Mouse (Mus musculus) limb, embryonic 14.5 days (tissue): ENCODE data around the gene Alg5. TPM values are rescaled to one million over a fixed set of nuclear protein-coding genes. Genes with fewer than 3 reads are reported as not detected.

Experiments
- ATAC-seq: fragments of 200-750 bp; cut with Nextera tagmentation; 2 replicates; pipeline ENCODE4 v1.8.0; 2017; ENCODE audit warnings: low read depth, moderate number of reproducible peaks, moderate TSS enrichment; ENCODE audit not compliant: low FRiP score
- DNase-seq: peaks from one replicate; pipeline ENCODE4 v3.0.0-alpha.2; 2015; ENCODE audit warnings: low spot score
- H3K27ac ChIP-seq: fragments of 300-500 bp; sonication (generic); replicated peaks from 2 replicates; pipeline ENCODE4 v1.5.1; 2014; ENCODE audit warnings: low read depth, mild to moderate bottlenecking, low read length, moderate library complexity, mixed read lengths
- H3K27me3 ChIP-seq: fragments of 300-500 bp; sonication (generic); 2 replicates; pipeline ENCODE4 v1.6.1; 2014; ENCODE audit warnings: low read length, mixed read lengths; ENCODE audit not compliant: control insufficient read depth, insufficient read depth
- H3K36me3 ChIP-seq: fragments of 300-500 bp; sonication (generic); 2 replicates; pipeline ENCODE4 v1.6.1; 2014; ENCODE audit warnings: mild to moderate bottlenecking, low read length, moderate library complexity, mixed read lengths; ENCODE audit not compliant: control insufficient read depth, insufficient read depth
- H3K4me1 ChIP-seq: fragments of 300-500 bp; sonication (generic); 2 replicates; pipeline ENCODE4 v1.6.1; 2014; ENCODE audit warnings: antibody characterized with exemption, low read length, mixed read lengths; ENCODE audit not compliant: control insufficient read depth, insufficient read depth
- H3K4me2 ChIP-seq: fragments of 300-500 bp; sonication (generic); replicated peaks from 2 replicates; pipeline ENCODE4 v1.6.1; 2014; ENCODE audit warnings: low read depth, mild to moderate bottlenecking, low read length, moderate library complexity; ENCODE audit not compliant: severe bottlenecking
- H3K4me3 ChIP-seq: fragments of 300-500 bp; sonication (generic); replicated peaks from 2 replicates; pipeline ENCODE4 v1.5.1; 2014; ENCODE audit warnings: low read length
- H3K9ac ChIP-seq: fragments of 300-500 bp; sonication (generic); 2 replicates; pipeline ENCODE4 v1.6.1; 2014; ENCODE audit warnings: mild to moderate bottlenecking, low read depth, low read length, moderate library complexity; ENCODE audit not compliant: severe bottlenecking
- H3K9me3 ChIP-seq: fragments of 300-500 bp; sonication (generic); 2 replicates; pipeline ENCODE4 v1.6.1; 2016; ENCODE audit warnings: low read length; ENCODE audit not compliant: control insufficient read depth
- POLR2A ChIP-seq: fragments of 200-500 bp; IDR thresholded peaks from 2 replicates; pipeline ENCODE4 v1.8.0; 2012; ENCODE audit warnings: inconsistent platforms, mild to moderate bottlenecking, moderate library complexity, borderline replicate concordance; ENCODE audit not compliant: insufficient read depth, insufficient read length; ENCODE audit errors: extremely low read depth
- WGBS: fragments of 180-500 bp; shearing (Covaris S2); extraction: QIAGEN DNeasy Blood & Tissue Kit; methylation state at CpG from one replicate; pipeline ENCODE4 v1.1.7; 2014; 5-methylcytosine and 5-hydroxymethylcytosine counted together
- polyA plus RNA-seq, 2 experiments: library from polyadenylated mRNA; depleted of rRNA in 1 of 2; stranded (reverse) in 1 of 2; unstranded in 1 of 2; fragments of >200 nt; fragmentation: Nextera tagmentation in 1 of 2; extraction: Ambion mirVana in 1 of 2; gene quantifications; 2 replicates each; pipeline versions ENCODE4 v1.2.1 to v1.2.3; 2012 to 2014

Gene Alg5
- polyA plus RNA-seq, 2 experiments, result 43.0 to 67.5 TPM

GRCm38 (mm10) chr3:54795806-54796205, 60.5 kb downstream of the Alg5 start:
- no peaks in the 10 kb centered on the region for H3K27me3 ChIP-seq

GRCm38 (mm10) chr3:54797211-54797610, 61.9 kb downstream of the Alg5 start:
- DNase-seq, result peak; percentile 8
- no peaks in the 10 kb centered on the region for H3K4me1 ChIP-seq
- H3K36me3 ChIP-seq, result peaks cover 5% of the 10 kb centered on the region; the same call in 1 of the 2 replicates
- no peaks in the 10 kb centered on the region for H3K27me3 ChIP-seq
- ATAC-seq, result no peak
- H3K4me2 ChIP-seq, result no peak overlapping the region
- H3K9me3 ChIP-seq, result no peaks in the 10 kb centered on the region
- WGBS, result 43% methylated on average over 16 of the region's 16 CpGs
- H3K4me3 ChIP-seq, result no peak overlapping the region
- H3K9ac ChIP-seq, result no peak overlapping the region
- TF ChIP-seq POLR2A, result no peak
- no peak overlapping the region for H3K27ac ChIP-seq

More at GRCm38 (mm10) chr3:54795806-54796205, 60.5 kb downstream of the Alg5 start:
- H3K27ac ChIP-seq, result no peak overlapping the region
- DNase-seq (no peak), ATAC-seq (no peak)
- no peak overlapping the region for H3K9ac ChIP-seq
- H3K36me3 ChIP-seq, result peaks cover 5% of the 10 kb centered on the region; the same call in 1 of the 2 replicates
- no peaks in the 10 kb centered on the region for H3K9me3 ChIP-seq
- no peaks in the 10 kb centered on the region for H3K4me1 ChIP-seq
- WGBS, result 94% methylated on average over 1 of the region's 1 CpGs
- H3K4me2 ChIP-seq, result no peak overlapping the region
- no peak for TF ChIP-seq POLR2A
- H3K4me3 ChIP-seq, result no peak overlapping the region

Other genes with a start within 250 kb of the Alg5 start
- 146 and 155 TPM in 2 replicates for gene Supt20, start 42.7 kb upstream of the Alg5 start, polyA plus RNA-seq (2012; rRNA removed)
- 110 and 116 TPM in 2 replicates for gene Supt20, start 42.7 kb upstream of the Alg5 start, polyA plus RNA-seq (2014; fragmentation: Nextera tagmentation; extraction: Ambion mirVana)
- not detected in 2 replicates for gene Gm21958, start 21.2 kb upstream of the Alg5 start, polyA plus RNA-seq (2012; rRNA removed)
- 1.9 TPM in 1 of 2 replicates, not detected in the other for gene Gm21958, start 21.2 kb upstream of the Alg5 start, polyA plus RNA-seq (2014; fragmentation: Nextera tagmentation; extraction: Ambion mirVana)
- 111 and 130 TPM in 2 replicates for gene Exosc8, start 146 bp upstream of the Alg5 start, polyA plus RNA-seq (2012; rRNA removed)
- gene Exosc8, start 146 bp upstream of the Alg5 start, polyA plus RNA-seq (2014; fragmentation: Nextera tagmentation; extraction: Ambion mirVana), result 109 and 119 TPM in 2 replicates
- 3.6 and 5.0 TPM in 2 replicates for gene Smad9, start 20.0 kb downstream of the Alg5 start, polyA plus RNA-seq (2012; rRNA removed)
- gene Smad9, start 20.0 kb downstream of the Alg5 start, polyA plus RNA-seq (2014; fragmentation: Nextera tagmentation; extraction: Ambion mirVana), result 1.2 and 1.7 TPM in 2 replicates
- 32.3 and 43.1 TPM in 2 replicates for gene Rfxap, start 72.3 kb downstream of the Alg5 start, polyA plus RNA-seq (2012; rRNA removed)
- gene Rfxap, start 72.3 kb downstream of the Alg5 start, polyA plus RNA-seq (2014; fragmentation: Nextera tagmentation; extraction: Ambion mirVana), result 48.7 and 54.9 TPM in 2 replicates
- gene Sertm1, start 180.3 kb downstream of the Alg5 start, polyA plus RNA-seq (2012; rRNA removed), result 0.53 and 0.65 TPM in 2 replicates
- 0.08 and 0.21 TPM in 2 replicates for gene Sertm1, start 180.3 kb downstream of the Alg5 start, polyA plus RNA-seq (2014; fragmentation: Nextera tagmentation; extraction: Ambion mirVana)